Mouse (Mus musculus) E14TG2a.4 (cell line): ENCODE measurements around the gene Sarnp.

ENCODE experiments used
- CTCF ChIP-seq: conservative IDR thresholded peaks from 2 replicates; pipeline ENCODE4 v1.5.1; 2014; ENCODE audit warnings: low read length
- NANOG ChIP-seq: IDR thresholded peaks from 2 replicates; pipeline ENCODE4 v1.6.1; 2014; ENCODE audit warnings: borderline replicate concordance, low read length, mixed read lengths
- POU5F1 ChIP-seq: IDR thresholded peaks from 2 replicates; pipeline ENCODE4 v1.6.1; 2014; ENCODE audit warnings: low read length, borderline replicate concordance

DNA sequence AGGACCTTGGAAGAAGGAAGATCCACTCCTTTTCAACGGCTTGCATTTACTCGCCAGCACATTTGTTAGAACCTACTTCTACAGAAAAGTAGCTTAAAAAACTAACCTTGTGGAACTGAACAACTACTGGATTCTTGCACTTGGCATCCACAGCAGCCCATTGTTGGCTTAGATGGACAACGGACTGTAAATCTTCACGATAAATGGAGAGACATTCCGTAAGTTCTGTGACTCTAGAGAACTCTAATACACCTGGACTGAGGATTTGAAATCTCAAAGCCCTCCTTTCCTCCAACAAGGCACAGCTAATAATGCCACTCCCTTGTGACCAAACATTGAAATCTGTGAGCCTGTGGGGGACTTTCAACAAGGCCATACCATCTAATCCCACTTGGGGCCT is 26.1 kb downstream of the Sarnp start:
- TF ChIP-seq CTCF (no peak), NANOG (no peak), POU5F1 (no peak)
